Mouse (Mus musculus): ENCODE results near the gene Nsd1.

GRCm38 (mm10) chr13:55249246-55249645, 39.7 kb downstream of the Nsd1 start:
- TF ChIP-seq CTCF (IDR thresholded peaks at IDR 0.05; ENCODE audit: control insufficient read depth, insufficient read depth, insufficient replicate concordance, low read depth, low read length): no peak
- no peak for TF ChIP-seq POLR2A (IDR thresholded peaks at IDR 0.05; ENCODE audit: control insufficient read depth, low read depth, low read length)
